Mouse (Mus musculus): ENCODE measurements around the gene Slc3a2. TPM values are rescaled to one million over a fixed set of nuclear protein-coding genes. Genes with fewer than 3 reads are reported as not detected.

Gene Slc3a2
- 123 and 136 TPM in 2 replicates for polyA plus RNA-seq (2014; fragmentation: Nextera tagmentation; extraction: Ambion mirVana)

DNA sequence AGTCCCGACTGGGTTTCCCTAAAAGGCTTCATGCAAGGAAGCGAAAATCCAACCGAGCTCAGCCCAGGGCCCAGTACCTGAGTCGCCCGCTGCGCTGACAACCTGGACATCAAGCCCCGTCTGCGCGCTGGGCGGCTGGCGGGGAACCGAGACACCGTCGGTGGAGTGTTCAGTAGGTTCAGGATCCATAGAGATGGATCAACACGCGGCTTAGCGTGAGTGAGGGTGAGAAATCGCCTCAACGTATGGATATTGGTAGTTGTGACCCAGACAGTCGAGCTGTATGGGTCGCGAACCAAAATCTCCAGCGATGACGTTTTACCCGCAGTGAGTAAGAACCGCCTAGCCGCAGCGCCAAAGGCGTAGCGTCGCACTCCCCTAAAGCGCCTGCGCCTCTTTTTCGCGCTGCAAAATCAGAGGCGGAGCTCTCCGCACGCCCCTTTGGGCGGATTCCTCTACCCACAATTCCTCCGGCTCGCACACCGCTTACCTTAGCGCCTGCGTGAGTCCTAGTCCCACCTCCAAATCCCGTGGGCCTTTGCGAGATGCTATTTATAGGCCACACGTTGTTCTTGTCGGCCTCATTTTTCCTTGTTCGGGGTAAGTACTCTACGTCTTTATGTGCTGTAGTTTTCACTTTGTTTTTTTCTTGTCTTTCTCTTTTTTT is at the start of gene Slc3a2:
Gene Slc3a2, minus strand, starts transcription at position 463 of the 667 bp plus-strand sequence.
- under 1% methylated on average over 50 of the region's 50 CpGs for WGBS
- peak within 1 kb of the TSS; percentile 98 for H3K9ac ChIP-seq (ENCODE audit: low read depth, low read length)
- no peaks in the 10 kb centered on the region for H3K9me3 ChIP-seq (ENCODE audit: control insufficient read depth, low read length)
- peak within 1 kb of the TSS; percentile 88 for H3K27ac ChIP-seq (ENCODE audit: low read depth, low read length)
- no peaks in the 10 kb centered on the region for H3K4me1 ChIP-seq (replicated peaks; ENCODE audit: control insufficient read depth, insufficient read depth, low read length)
- H3K27me3 ChIP-seq (ENCODE audit: control insufficient read depth, insufficient read depth, low read length), result no peaks in the 10 kb centered on the region
- H3K4me3 ChIP-seq (ENCODE audit: low read depth, low read length), result peak within 1 kb of the TSS; percentile 84
- DNase-seq (ENCODE audit: low spot score) (peak; percentile 95), ATAC-seq (ENCODE audit: low FRiP score) (peak; percentile 97)
- H3K36me3 ChIP-seq (ENCODE audit: control insufficient read depth, insufficient read depth, low read length), result peaks cover 7% of the 10 kb centered on the region; the same call in 1 of the 2 replicates
- H3K4me2 ChIP-seq (replicated peaks; ENCODE audit: low read depth, low read length), result peak within 1 kb of the TSS; percentile 69

DNA sequence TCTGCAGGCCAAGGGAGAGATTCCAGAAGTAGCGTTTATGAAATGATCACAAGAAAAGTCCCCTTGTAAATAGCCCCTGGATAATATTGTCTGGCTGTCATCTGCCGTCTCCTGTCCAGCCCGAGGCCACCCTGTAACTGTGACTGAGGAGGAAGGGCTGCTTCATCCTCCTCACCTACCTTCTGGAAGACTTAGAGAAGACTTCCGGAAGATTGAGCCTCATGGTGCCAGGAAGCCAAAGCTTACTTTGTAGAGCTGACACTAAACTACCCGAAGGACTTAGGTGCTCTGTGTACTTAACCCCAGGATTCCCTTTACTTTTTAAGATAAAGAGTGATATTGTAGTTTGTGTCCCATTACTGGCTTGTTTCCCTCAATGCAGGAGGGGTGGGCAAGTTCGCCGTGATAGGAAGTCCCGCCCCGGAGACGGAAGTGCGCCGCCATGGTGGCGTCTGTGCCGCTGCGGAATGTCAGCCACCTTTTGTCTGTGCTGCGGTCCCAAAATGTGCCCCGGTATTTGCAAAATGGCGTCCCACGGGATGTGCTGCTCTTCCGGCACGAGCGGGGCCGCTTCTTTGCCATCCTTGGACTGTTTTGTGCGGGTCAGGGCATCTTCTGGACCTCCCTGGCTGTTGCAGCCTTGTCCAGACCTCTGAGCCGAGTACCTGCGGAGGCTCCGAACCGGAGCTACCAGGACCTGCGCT is 47.5 kb upstream of the Slc3a2 start, which contains the start of gene Tmem223:
Gene Tmem223, plus strand, starts transcription at position 430 of the 704 bp plus-strand sequence.
- DNase-seq (ENCODE audit: low spot score) (peak; percentile 85), ATAC-seq (ENCODE audit: low FRiP score) (peak; percentile 42)
- Histone ChIP-seq H3K27me3 (ENCODE audit: control insufficient read depth, insufficient read depth, low read length) (no peaks in the 10 kb centered on the region), H3K36me3 (ENCODE audit: control insufficient read depth, insufficient read depth, low read length) (peaks cover 21% of the 10 kb centered on the region), H3K4me3 (ENCODE audit: low read depth, low read length) (peak within 1 kb of the TSS; percentile 63), H3K4me1 (replicated peaks; ENCODE audit: control insufficient read depth, insufficient read depth, low read length) (peaks cover 10% of the 10 kb centered on the region), H3K4me2 (replicated peaks; ENCODE audit: low read depth, low read length) (peak within 1 kb of the TSS; percentile 62), H3K9me3 (ENCODE audit: control insufficient read depth, low read length) (no peaks in the 10 kb centered on the region), H3K9ac (ENCODE audit: low read depth, low read length) (peak within 1 kb of the TSS; percentile 77), H3K27ac (ENCODE audit: low read depth, low read length) (peak within 1 kb of the TSS; percentile 70)
- WGBS, result 22% methylated on average over 29 of the region's 29 CpGs

DNA sequence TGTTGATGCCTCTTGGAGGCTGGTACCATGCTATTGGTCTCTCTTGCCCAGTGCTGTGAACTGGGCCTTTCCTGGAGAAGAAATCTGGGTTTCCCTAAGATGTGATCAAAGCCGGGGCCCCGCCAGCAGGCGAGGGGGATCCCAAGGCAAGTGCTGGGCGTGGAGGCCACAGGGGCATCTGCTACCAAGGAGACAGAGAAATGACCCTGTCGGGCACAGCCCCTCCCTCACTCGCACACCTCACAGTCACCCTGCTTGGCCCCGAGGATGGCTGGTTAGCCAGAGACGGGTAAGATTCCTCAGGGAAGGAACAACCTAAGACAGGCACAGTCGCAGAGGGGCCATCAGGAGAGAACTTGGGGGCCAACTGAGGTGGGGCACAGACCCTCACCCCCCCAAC is 42.4 kb upstream of the Slc3a2 start:
- Histone ChIP-seq H3K27me3 (ENCODE audit: control insufficient read depth, insufficient read depth, low read length) (no peaks in the 10 kb centered on the region), H3K4me3 (ENCODE audit: low read depth, low read length) (no peak overlapping the region), H3K36me3 (ENCODE audit: control insufficient read depth, insufficient read depth, low read length) (peaks cover 42% of the 10 kb centered on the region), H3K9me3 (ENCODE audit: control insufficient read depth, low read length) (no peaks in the 10 kb centered on the region), H3K27ac (ENCODE audit: low read depth, low read length) (no peak overlapping the region), H3K4me2 (replicated peaks; ENCODE audit: low read depth, low read length) (no peak overlapping the region), H3K4me1 (replicated peaks; ENCODE audit: control insufficient read depth, insufficient read depth, low read length) (no peaks in the 10 kb centered on the region), H3K9ac (ENCODE audit: low read depth, low read length) (no peak overlapping the region)
- 95% methylated on average over 9 of the region's 9 CpGs for WGBS
- DNase-seq (ENCODE audit: low spot score), result no peak
- no peak for ATAC-seq (ENCODE audit: low FRiP score)

DNA sequence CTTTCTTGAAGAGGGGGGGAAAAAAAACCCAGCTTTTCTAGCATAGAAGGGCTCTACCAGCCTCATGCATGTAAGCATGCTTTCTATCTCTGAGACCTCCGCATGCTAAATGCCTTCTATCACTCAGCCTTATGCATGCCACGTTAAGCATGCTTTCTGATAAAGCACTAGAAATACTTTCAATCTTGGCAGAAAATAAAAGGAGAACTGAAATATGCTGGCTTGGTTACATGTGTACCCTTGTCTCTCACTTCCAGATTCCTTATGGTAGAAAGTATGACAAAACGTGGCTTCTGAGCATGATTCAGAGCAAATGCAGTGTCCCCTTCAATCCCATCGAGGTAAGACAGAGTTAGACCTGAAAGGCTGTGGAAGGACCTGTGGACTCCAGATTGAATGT is 40.1 kb upstream of the Slc3a2 start:
- WGBS, result 95% methylated on average over 4 of the region's 4 CpGs
- ATAC-seq (ENCODE audit: low FRiP score), result no peak
- Histone ChIP-seq H3K9ac (ENCODE audit: low read depth, low read length) (no peak overlapping the region), H3K27ac (ENCODE audit: low read depth, low read length) (no peak overlapping the region), H3K4me3 (ENCODE audit: low read depth, low read length) (no peak overlapping the region), H3K4me1 (replicated peaks; ENCODE audit: control insufficient read depth, insufficient read depth, low read length) (peaks cover under 1% of the 10 kb centered on the region), H3K4me2 (replicated peaks; ENCODE audit: low read depth, low read length) (no peak overlapping the region), H3K9me3 (ENCODE audit: control insufficient read depth, low read length) (no peaks in the 10 kb centered on the region), H3K27me3 (ENCODE audit: control insufficient read depth, insufficient read depth, low read length) (no peaks in the 10 kb centered on the region), H3K36me3 (ENCODE audit: control insufficient read depth, insufficient read depth, low read length) (peaks cover 35% of the 10 kb centered on the region)
- DNase-seq (ENCODE audit: low spot score), result no peak

DNA sequence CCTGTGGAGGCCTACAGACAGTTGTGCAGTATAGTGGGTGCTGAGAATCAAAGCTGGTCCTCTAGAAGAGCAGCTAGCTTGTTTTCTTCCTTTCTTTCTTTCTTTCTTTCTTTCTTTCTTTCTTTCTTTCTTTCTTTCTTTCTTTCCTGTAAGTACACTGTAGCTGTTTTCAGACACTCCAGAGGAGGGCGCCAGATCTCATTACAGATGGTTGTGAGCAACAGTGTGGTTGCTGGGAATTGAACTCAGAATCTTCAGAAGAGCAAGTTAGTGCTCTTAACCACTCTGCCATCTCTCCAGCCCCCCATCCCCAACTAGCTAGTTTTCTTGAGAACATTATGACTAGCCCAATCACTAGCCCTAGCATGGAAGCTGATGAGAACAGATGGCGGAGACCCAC is 37.6 kb upstream of the Slc3a2 start:
- WGBS, result 93% methylated on average over 2 of the region's 2 CpGs
- H3K4me3 ChIP-seq (ENCODE audit: low read depth, low read length), result no peak overlapping the region
- no peak overlapping the region for H3K4me2 ChIP-seq (replicated peaks; ENCODE audit: low read depth, low read length)
- no peaks in the 10 kb centered on the region for H3K27me3 ChIP-seq (ENCODE audit: control insufficient read depth, insufficient read depth, low read length)
- no peak for ATAC-seq (ENCODE audit: low FRiP score)
- DNase-seq (ENCODE audit: low spot score), result no peak
- no peaks in the 10 kb centered on the region for H3K9me3 ChIP-seq (ENCODE audit: control insufficient read depth, low read length)
- peaks cover 21% of the 10 kb centered on the region for H3K36me3 ChIP-seq (ENCODE audit: control insufficient read depth, insufficient read depth, low read length)
- peaks cover 4% of the 10 kb centered on the region for H3K4me1 ChIP-seq (replicated peaks; ENCODE audit: control insufficient read depth, insufficient read depth, low read length)
- H3K9ac ChIP-seq (ENCODE audit: low read depth, low read length), result no peak overlapping the region
- no peak overlapping the region for H3K27ac ChIP-seq (ENCODE audit: low read depth, low read length)

DNA sequence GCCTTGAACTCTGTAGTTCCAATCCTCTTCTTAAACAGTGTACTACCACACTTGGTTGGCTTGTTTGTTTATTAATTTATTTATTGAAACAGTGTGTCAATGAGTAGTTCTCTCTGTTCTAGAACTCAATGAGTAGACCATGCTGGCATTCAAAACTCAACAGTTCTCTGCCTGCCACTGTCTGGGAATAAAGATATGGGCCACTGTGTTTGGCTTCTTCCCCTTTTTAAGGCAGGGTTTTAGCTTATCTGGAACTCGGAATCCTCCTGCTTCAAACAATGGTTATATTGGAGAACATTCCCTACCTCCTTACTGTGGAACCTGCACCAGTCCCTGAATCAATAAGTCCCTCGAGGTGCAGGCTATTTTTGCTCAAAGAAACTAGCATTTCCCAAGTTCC is 35.7 kb upstream of the Slc3a2 start:
- WGBS, result 93% methylated on average over 2 of the region's 2 CpGs
- DNase-seq (ENCODE audit: low spot score) (no peak), ATAC-seq (ENCODE audit: low FRiP score) (no peak)
- Histone ChIP-seq H3K36me3 (ENCODE audit: control insufficient read depth, insufficient read depth, low read length) (peaks cover 11% of the 10 kb centered on the region), H3K4me3 (ENCODE audit: low read depth, low read length) (no peak overlapping the region), H3K4me2 (replicated peaks; ENCODE audit: low read depth, low read length) (no peak overlapping the region), H3K9me3 (ENCODE audit: control insufficient read depth, low read length) (no peaks in the 10 kb centered on the region), H3K27ac (ENCODE audit: low read depth, low read length) (no peak overlapping the region), H3K9ac (ENCODE audit: low read depth, low read length) (no peak overlapping the region), H3K27me3 (ENCODE audit: control insufficient read depth, insufficient read depth, low read length) (no peaks in the 10 kb centered on the region), H3K4me1 (replicated peaks; ENCODE audit: control insufficient read depth, insufficient read depth, low read length) (peaks cover 4% of the 10 kb centered on the region)

DNA sequence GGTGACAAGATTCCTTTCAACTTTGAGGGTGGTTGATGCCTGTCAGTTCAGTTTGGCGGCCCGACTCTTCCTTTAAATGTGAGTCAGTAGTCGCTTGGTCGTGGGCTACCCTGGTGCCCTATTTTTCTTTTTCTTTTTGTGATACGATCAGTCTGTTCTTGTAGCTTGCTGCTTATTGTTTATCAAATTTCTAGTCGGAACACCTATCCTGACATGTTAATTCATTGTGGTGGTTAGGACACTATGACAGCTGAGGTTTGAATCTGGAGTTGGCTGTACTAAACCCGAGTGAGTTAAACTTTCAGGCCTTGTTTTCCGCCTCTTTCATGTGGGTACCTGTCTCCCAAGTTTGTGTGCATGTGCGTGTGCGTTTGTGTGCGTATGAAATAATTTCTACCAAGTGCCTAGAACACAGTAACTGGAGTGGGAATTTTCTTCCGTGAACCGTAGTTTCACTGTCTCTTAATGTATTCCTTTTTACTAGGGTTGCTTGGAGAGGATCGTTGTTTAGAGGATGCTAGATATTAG is 34.4 kb upstream of the Slc3a2 start:
- Histone ChIP-seq H3K36me3 (ENCODE audit: control insufficient read depth, insufficient read depth, low read length) (peaks cover 6% of the 10 kb centered on the region), H3K9me3 (ENCODE audit: control insufficient read depth, low read length) (no peaks in the 10 kb centered on the region), H3K27ac (ENCODE audit: low read depth, low read length) (peak overlapping the region; percentile 72; the same call in 1 of the 2 replicates), H3K9ac (ENCODE audit: low read depth, low read length) (peak overlapping the region; percentile 87), H3K4me1 (replicated peaks; ENCODE audit: control insufficient read depth, insufficient read depth, low read length) (peaks cover 4% of the 10 kb centered on the region), H3K27me3 (ENCODE audit: control insufficient read depth, insufficient read depth, low read length) (no peaks in the 10 kb centered on the region), H3K4me3 (ENCODE audit: low read depth, low read length) (peak overlapping the region; percentile 84), H3K4me2 (replicated peaks; ENCODE audit: low read depth, low read length) (peak overlapping the region; percentile 63)
- DNase-seq (ENCODE audit: low spot score) (no peak), ATAC-seq (ENCODE audit: low FRiP score) (peak; percentile 6; the same call in 1 of the 2 replicates)
- WGBS, result 8% methylated on average over 14 of the region's 14 CpGs

DNA sequence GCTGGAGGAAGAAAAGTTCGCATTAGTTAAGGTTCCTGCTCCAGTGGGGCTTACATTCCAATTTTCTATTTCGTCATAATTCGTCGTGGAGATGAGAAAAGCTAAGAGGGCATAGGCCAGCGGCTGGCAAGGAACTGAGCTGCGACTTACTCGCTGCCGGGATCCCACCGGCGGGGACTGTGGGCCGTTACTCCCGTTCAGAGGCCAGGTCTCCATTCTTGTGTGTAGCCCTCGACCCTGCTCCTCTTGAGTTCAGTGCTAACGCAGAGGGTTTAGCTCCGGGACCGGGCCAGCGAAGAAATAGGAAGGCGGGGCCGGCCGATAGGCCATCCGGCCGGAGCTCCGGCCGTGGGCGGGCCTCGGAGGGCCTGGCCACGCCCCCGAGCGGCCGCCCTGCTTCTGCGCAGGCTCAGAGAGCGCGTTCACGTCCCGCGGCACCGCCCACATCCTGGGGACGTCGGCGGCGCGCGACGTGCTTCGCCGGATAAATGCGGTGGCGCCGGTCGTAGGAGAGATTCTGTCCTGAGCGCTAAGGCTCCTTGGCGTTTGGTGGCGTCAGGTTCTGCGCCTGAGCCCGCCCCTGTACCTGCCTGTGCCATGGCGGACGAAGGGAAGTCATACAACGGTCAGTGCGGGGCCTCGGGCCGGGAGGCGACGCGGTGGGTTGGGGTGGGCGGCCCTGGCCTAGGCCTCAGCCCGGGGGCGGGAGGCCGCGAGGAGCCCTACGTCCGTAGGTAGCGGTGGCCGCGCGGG is 33.6 kb upstream of the Slc3a2 start, which contains the start of gene Nxf1:
Gene Nxf1, plus strand, starts transcription at position 439 of the 753 bp plus-strand sequence.
- peak; percentile 98 for DNase-seq (ENCODE audit: low spot score)
- Histone ChIP-seq H3K27me3 (ENCODE audit: control insufficient read depth, insufficient read depth, low read length) (no peaks in the 10 kb centered on the region), H3K4me1 (replicated peaks; ENCODE audit: control insufficient read depth, insufficient read depth, low read length) (peaks cover 4% of the 10 kb centered on the region), H3K4me3 (ENCODE audit: low read depth, low read length) (peak within 1 kb of the TSS; percentile 84), H3K36me3 (ENCODE audit: control insufficient read depth, insufficient read depth, low read length) (peaks cover 6% of the 10 kb centered on the region), H3K4me2 (replicated peaks; ENCODE audit: low read depth, low read length) (peak within 1 kb of the TSS; percentile 63), H3K9me3 (ENCODE audit: control insufficient read depth, low read length) (no peaks in the 10 kb centered on the region), H3K9ac (ENCODE audit: low read depth, low read length) (peak within 1 kb of the TSS; percentile 87), H3K27ac (ENCODE audit: low read depth, low read length) (peak within 1 kb of the TSS; percentile 72)
- WGBS, result under 1% methylated on average over 75 of the region's 75 CpGs
- peak; percentile 93 for ATAC-seq (ENCODE audit: low FRiP score)
